Mouse (Mus musculus) urinary bladder, postnatal 25 days (tissue): ENCODE data around the gene Ugcg.
"Not testable (repeated sequence)": the region's sequence is repeated elsewhere in the genome, so short reads cannot be mapped to it uniquely, and the experiment has no call there.

Source experiments
- DNase-seq: peaks from one replicate; pipeline ENCODE4 v3.0.0; 2022; ENCODE audit warnings: low spot score

Ugcg gene

DNA sequence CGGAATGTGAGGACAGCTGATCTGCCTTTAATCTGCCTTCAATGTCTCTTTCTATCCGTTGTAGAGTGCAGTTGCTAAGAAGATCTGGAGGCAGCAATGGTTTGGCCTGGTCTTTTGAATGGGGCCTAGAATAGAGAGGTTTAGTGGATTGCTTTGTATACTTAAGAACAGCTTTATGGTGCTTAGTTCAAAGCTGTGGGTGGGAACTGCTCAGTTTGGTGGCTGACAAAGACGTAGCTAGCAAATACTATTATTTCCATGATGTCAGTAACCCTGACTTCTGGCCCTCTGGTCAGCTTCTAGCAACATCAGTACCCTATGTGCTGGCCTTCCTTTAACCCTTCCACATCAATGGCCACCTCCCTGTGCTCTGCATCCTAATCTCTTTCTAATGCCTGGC, 68.8 kb downstream of the Ugcg start:
- no peak for DNase-seq

DNA sequence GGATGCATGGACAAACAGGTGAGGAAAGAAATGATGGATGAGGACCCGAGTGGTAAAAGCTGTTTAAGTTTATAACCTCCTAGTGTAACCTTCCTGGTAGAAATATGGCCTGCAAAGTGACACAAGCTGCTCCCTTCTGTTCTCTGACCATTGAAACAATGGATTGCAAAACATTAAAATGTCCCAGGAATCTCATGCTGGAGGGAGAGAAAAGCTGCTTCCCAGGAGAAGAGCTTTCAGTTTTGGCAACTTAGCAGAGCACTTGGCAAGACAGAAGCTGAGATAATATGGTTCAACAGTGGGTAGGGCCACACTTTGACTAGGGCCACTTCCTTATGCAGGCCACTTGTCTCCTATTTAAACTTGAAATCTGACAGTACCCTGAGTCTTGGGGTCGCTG, 69.7 kb downstream of the Ugcg start:
- no peak for DNase-seq

DNA sequence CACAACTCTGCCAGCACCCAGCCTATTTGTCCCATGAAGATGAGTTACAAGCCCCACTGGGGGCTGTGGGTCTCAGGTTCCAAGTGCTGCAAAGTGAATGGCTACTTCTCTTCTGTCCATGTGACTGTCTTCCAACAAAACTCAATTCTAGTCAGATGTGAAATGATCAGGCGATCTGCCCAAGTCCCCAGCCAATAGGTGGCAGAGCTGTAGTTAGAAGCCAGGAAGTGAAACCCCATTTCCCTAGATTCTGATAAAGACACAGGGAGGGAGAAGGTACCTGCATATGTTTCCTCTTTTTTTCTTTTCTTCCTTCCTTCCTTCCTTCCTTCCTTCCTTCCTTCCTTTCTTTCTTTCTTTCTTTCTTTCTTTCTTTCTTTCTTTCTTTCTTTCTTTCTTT, 70.7 kb downstream of the Ugcg start:
- DNase-seq = no peak

DNA sequence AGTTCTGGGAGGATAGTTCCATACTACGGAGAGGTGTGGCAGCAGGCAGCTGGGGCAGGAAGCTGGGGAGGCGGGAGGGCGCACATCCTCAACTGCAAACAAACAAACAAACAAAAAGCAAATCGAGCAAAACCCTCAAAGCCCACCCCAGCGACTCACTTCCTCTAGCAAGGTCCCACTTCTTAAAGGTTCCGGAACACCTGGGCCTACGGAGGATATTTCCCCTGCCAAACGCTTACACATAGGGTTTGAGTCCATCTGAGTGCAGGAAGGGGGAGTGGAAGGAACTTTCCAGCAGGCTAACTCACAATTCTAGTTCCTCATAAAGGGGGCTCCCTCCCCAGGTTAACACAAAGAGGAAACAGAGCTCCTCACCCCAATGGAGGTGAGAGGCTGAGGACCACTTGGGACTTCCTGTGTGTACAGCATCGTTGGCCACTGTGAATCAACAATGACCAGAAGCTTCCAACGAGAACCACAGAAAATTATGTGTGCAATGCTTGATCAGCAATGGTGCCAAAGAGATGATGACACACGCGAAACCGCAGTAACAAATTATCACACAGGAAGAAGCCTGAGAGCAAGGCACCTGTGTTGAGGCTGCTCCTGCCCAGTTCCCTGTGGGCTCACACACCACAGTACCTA, 71.9 kb downstream of the Ugcg start:
- DNase-seq = no peak

DNA sequence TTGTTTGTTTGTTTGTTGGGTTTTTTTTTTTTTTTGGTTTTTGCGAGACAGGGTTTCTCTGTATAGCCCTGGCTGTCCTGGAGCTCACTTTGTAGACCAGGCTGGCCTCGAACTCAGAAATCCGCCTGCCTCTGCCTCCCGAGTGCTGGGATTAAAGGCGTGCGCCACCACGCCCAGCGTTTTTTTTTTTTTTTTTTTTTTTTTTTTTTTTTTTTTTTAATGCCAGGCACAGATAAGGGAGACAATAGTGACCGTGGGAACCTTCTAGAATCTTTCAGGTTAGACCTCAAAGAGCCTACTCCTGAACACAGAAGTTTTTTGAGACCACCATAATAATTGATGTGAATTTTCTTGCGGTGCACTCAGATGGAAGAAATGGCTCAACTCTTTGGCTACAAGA, 72.5 kb downstream of the Ugcg start:
- not testable (repeated sequence) for DNase-seq

DNA sequence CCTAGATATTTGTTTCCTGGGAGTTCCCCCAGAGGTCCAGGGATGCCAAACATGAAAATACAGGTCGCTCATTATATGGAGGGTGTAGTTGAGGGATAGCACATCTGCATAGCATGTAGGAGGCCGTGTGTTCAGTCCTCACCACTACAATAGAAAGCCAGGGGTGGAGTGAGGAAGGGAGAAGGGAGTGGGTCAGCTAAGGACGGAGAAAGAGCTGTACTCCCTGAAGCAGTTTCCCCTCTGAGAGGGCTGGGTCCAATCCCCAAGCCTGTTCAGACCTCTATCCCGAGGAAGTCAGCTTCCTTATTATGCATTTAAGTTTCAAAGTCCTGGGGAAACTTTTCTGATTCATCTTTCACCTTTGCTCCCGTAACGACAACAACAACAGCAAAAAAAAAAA, 73.1 kb downstream of the Ugcg start:
- DNase-seq = no peak

DNA sequence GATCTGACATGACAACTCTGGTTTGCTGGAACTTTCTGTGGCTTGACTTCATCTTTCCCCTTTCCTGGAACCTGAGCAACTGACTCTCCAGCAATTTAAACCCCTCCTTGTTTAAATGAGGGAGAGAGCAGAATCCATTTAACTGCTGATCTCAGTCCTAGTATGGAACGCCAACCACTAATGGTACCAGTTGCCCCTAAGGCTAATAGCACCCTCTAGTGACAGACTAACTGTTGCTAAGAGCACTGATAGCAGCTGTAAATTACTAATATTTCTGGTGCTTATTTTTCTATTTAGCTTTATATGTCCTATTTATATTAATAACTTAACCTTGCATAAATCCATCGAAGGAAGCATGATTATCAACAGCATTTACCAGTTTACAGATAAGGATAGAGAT, 74.4 kb downstream of the Ugcg start:
- no peak for DNase-seq

DNA sequence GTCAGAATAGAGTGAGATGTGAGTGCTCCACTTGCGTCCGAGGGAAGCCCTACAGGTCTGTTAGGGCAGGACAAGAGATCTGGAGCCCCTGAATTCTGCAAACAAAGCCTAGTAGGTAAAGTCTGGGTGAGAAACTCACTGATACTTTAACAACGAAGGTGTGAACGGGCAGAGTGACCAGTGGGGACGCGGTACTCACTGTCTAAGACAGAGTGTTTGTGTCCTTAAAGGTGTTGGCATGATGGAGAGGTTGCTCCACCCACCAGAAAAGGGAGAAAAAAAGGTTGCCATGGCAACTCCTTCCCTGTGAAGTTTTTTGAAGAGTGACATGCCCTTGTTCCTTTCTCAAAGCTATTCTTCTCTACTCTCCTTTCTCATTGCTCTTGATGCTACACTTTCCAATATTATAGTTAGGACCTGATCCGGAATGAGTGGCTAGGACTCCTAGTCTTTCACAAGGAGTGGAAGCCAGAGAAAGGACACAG, 75.6 kb downstream of the Ugcg start:
- no peak for DNase-seq

DNA sequence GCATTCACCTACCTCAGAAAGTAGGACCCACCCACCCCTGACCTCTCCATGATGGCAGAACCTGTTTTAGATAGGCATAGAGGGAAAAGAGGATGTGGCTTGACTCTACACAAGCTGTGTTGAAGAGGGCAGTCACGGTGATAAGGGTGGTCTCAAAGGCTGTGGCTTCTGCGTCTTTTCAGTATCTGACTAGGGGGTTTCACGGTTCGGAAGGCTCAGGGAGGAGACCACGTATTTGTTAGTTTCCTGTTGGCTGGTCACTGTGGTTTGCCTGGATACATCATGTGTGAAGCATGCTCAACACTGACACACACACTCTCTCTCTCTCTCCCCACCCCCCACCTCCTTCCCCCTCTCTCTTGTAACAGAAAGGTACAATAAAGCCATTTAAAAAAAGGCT, 76.1 kb downstream of the Ugcg start:
- no peak for DNase-seq

DNA sequence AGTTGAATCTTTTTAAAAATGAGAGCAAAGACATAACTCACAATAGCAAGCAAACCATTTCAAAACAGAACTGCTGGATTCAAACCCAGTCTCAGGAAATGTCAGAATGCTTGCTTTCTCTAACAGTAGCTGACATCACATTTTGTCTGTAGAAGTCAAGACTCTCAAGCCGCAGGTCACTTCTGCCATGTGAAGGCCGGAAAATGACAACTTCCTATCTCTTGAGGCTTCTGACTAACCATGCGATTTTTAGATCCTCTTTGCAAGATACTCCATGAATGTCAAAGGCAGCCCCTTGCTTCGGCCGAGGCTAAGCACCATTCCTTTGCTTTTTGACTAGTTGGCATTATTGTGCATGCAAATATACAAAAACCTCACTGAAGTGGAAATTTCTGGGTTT, 76.6 kb downstream of the Ugcg start:
- no peak for DNase-seq
